Mouse (Mus musculus): ENCODE results near the gene Gak. TPM values are rescaled to one million over a fixed set of nuclear protein-coding genes. Genes with fewer than 3 reads are reported as not detected.

Gak gene
- polyA plus RNA-seq, 1 experiment from 2014 or later, result 26.8 TPM

GRCm38 (mm10) chr5:108671757-108672156 is 42.2 kb upstream of the Gak start:
- H3K4me2 ChIP-seq (ENCODE audit: low read length), result no peak overlapping the region
- no peaks in the 10 kb centered on the region for H3K9me3 ChIP-seq (ENCODE audit: control insufficient read depth, low read length)
- peaks cover 2 to 21% of the 10 kb centered on the region in 2 experiments; a peak in 2 of 4 replicates for H3K4me1 ChIP-seq (ENCODE audit: control insufficient read depth in 2 of 2, insufficient read depth in 2 of 2, low read length in 2 of 2)
- ATAC-seq (ENCODE audit: insufficient number of reproducible peaks, insufficient read depth, low FRiP score, low read depth), result no peak
- H3K4me3 ChIP-seq (ENCODE audit: control insufficient read depth in 1 of 2, insufficient read depth in 1 of 2, low read depth in 1 of 2, low read length in 2 of 2), result no peak overlapping the region
- WGBS, result 89% methylated on average over 12 of the region's 12 CpGs
- peaks cover 17% of the 10 kb centered on the region for H3K36me3 ChIP-seq (ENCODE audit: control insufficient read depth, insufficient read depth, low read length)
- no peak overlapping the region for H3K9ac ChIP-seq (ENCODE audit: low read length)
- no peak overlapping the region for H3K27ac ChIP-seq (replicated peaks in 1 of 2; ENCODE audit: control insufficient read depth in 1 of 2, insufficient read depth in 1 of 2, low read depth in 2 of 2, low read length in 2 of 2)
- H3K27me3 ChIP-seq (ENCODE audit: control insufficient read depth, insufficient read depth, low read length), result no peaks in the 10 kb centered on the region

- Histone ChIP-seq H3K27me3 (ENCODE audit: control insufficient read depth, insufficient read depth, low read length) (no peaks in the 10 kb centered on the region), H3K4me3 (ENCODE audit: control insufficient read depth in 1 of 2, insufficient read depth in 1 of 2, low read depth in 1 of 2, low read length in 2 of 2) (no peak overlapping the region), H3K4me1 (ENCODE audit: control insufficient read depth in 2 of 2, insufficient read depth in 2 of 2, low read length in 2 of 2) (peaks cover 2 to 16% of the 10 kb centered on the region in 2 experiments; a peak in 2 of 4 replicates), H3K27ac (replicated peaks in 1 of 2; ENCODE audit: control insufficient read depth in 1 of 2, insufficient read depth in 1 of 2, low read depth in 2 of 2, low read length in 2 of 2) (no peak overlapping the region), H3K9me3 (ENCODE audit: control insufficient read depth, low read length) (no peaks in the 10 kb centered on the region), H3K4me2 (ENCODE audit: low read length) (peak overlapping the region; percentile 89; the same call in 1 of the 2 replicates), H3K9ac (ENCODE audit: low read length) (no peak overlapping the region), H3K36me3 (ENCODE audit: control insufficient read depth, insufficient read depth, low read length) (peaks cover 17% of the 10 kb centered on the region)
- ATAC-seq (ENCODE audit: insufficient number of reproducible peaks, insufficient read depth, low FRiP score, low read depth), result no peak
These were observed 41.2 kb upstream of the Gak start for GRCm38 (mm10) chr5:108670785-108671184.

GRCm38 (mm10) chr5:108669986-108670385 is 40.4 kb upstream of the Gak start:
- peak overlapping the region in 1 of 2 experiments; percentile 88; a peak in 1 of 4 replicates for H3K27ac ChIP-seq (replicated peaks in 1 of 2; ENCODE audit: control insufficient read depth in 1 of 2, insufficient read depth in 1 of 2, low read depth in 2 of 2, low read length in 2 of 2)
- peak overlapping the region; percentile 89 for H3K4me2 ChIP-seq (ENCODE audit: low read length)
- H3K9me3 ChIP-seq (ENCODE audit: control insufficient read depth, low read length), result no peaks in the 10 kb centered on the region
- H3K9ac ChIP-seq (ENCODE audit: low read length), result peak overlapping the region; percentile 88
- H3K4me1 ChIP-seq (ENCODE audit: control insufficient read depth in 2 of 2, insufficient read depth in 2 of 2, low read length in 2 of 2), result peaks cover 2 to 16% of the 10 kb centered on the region in 2 experiments; a peak in 2 of 4 replicates
- WGBS, result 75% methylated on average over 9 of the region's 9 CpGs
- H3K4me3 ChIP-seq (ENCODE audit: control insufficient read depth in 1 of 2, insufficient read depth in 1 of 2, low read depth in 1 of 2, low read length in 2 of 2), result peak overlapping the region; percentile 63 to 77; a peak in 3 of 4 replicates
- peaks cover 17% of the 10 kb centered on the region for H3K36me3 ChIP-seq (ENCODE audit: control insufficient read depth, insufficient read depth, low read length)
- no peaks in the 10 kb centered on the region for H3K27me3 ChIP-seq (ENCODE audit: control insufficient read depth, insufficient read depth, low read length)
- no peak for ATAC-seq (ENCODE audit: insufficient number of reproducible peaks, insufficient read depth, low FRiP score, low read depth)

GRCm38 (mm10) chr5:108668977-108669936 is 39.7 kb upstream of the Gak start, which contains the start of gene Dgkq:
Gene Dgkq (minus strand): TSS chr5:108669672.
- peak within 1 kb of the TSS; percentile 88 for H3K9ac ChIP-seq (ENCODE audit: low read length)
- H3K9me3 ChIP-seq (ENCODE audit: control insufficient read depth, low read length), result no peaks in the 10 kb centered on the region
- H3K4me2 ChIP-seq (ENCODE audit: low read length), result peak within 1 kb of the TSS; percentile 89
- peaks cover 2 to 16% of the 10 kb centered on the region in 2 experiments; a peak in 2 of 4 replicates for H3K4me1 ChIP-seq (ENCODE audit: control insufficient read depth in 2 of 2, insufficient read depth in 2 of 2, low read length in 2 of 2)
- H3K27me3 ChIP-seq (ENCODE audit: control insufficient read depth, insufficient read depth, low read length), result 0 out of 2 replicates have a peak, but pooled peaks cover 7% of the 10 kb centered on the region
- peak; percentile 82 for ATAC-seq (ENCODE audit: insufficient number of reproducible peaks, insufficient read depth, low FRiP score, low read depth)
- H3K4me3 ChIP-seq (ENCODE audit: control insufficient read depth in 1 of 2, insufficient read depth in 1 of 2, low read depth in 1 of 2, low read length in 2 of 2), result peak within 1 kb of the TSS; percentile 63 to 77
- peaks cover 17% of the 10 kb centered on the region for H3K36me3 ChIP-seq (ENCODE audit: control insufficient read depth, insufficient read depth, low read length)
- peak within 1 kb of the TSS; percentile 88 to 96 for H3K27ac ChIP-seq (replicated peaks in 1 of 2; ENCODE audit: control insufficient read depth in 1 of 2, insufficient read depth in 1 of 2, low read depth in 2 of 2, low read length in 2 of 2)
- WGBS, result 5% methylated on average over 43 of the region's 43 CpGs

- WGBS, result 9% methylated on average over 3 of the region's 3 CpGs
- H3K9ac ChIP-seq (ENCODE audit: low read length), result peak overlapping the region; percentile 88
- H3K4me1 ChIP-seq (ENCODE audit: control insufficient read depth in 2 of 2, insufficient read depth in 2 of 2, low read length in 2 of 2), result peaks cover 2 to 16% of the 10 kb centered on the region in 2 experiments; a peak in 2 of 4 replicates
- H3K9me3 ChIP-seq (ENCODE audit: control insufficient read depth, low read length), result no peaks in the 10 kb centered on the region
- H3K27ac ChIP-seq (replicated peaks in 1 of 2; ENCODE audit: control insufficient read depth in 1 of 2, insufficient read depth in 1 of 2, low read depth in 2 of 2, low read length in 2 of 2), result peak overlapping the region; percentile 88 to 96
- H3K4me2 ChIP-seq (ENCODE audit: low read length), result peak overlapping the region; percentile 89
- ATAC-seq (ENCODE audit: insufficient number of reproducible peaks, insufficient read depth, low FRiP score, low read depth), result no peak
- H3K36me3 ChIP-seq (ENCODE audit: control insufficient read depth, insufficient read depth, low read length), result peaks cover 17% of the 10 kb centered on the region
- H3K4me3 ChIP-seq (ENCODE audit: control insufficient read depth in 1 of 2, insufficient read depth in 1 of 2, low read depth in 1 of 2, low read length in 2 of 2), result peak overlapping the region; percentile 63 to 77
- 0 out of 2 replicates have a peak, but pooled peaks cover 7% of the 10 kb centered on the region for H3K27me3 ChIP-seq (ENCODE audit: control insufficient read depth, insufficient read depth, low read length)
These were observed 38.9 kb upstream of the Gak start for GRCm38 (mm10) chr5:108668387-108668932.

- Histone ChIP-seq H3K9ac (ENCODE audit: low read length) (no peak overlapping the region), H3K27me3 (ENCODE audit: control insufficient read depth, insufficient read depth, low read length) (0 out of 2 replicates have a peak, but pooled peaks cover 7% of the 10 kb centered on the region), H3K4me1 (ENCODE audit: control insufficient read depth in 2 of 2, insufficient read depth in 2 of 2, low read length in 2 of 2) (peaks cover 2 to 16% of the 10 kb centered on the region in 2 experiments; a peak in 2 of 4 replicates), H3K36me3 (ENCODE audit: control insufficient read depth, insufficient read depth, low read length) (peaks cover 13% of the 10 kb centered on the region), H3K9me3 (ENCODE audit: control insufficient read depth, low read length) (no peaks in the 10 kb centered on the region), H3K4me3 (ENCODE audit: control insufficient read depth in 1 of 2, insufficient read depth in 1 of 2, low read depth in 1 of 2, low read length in 2 of 2) (no peak overlapping the region), H3K4me2 (ENCODE audit: low read length) (no peak overlapping the region), H3K27ac (replicated peaks in 1 of 2; ENCODE audit: control insufficient read depth in 1 of 2, insufficient read depth in 1 of 2, low read depth in 2 of 2, low read length in 2 of 2) (no peak overlapping the region)
- 82% methylated on average over 2 of the region's 2 CpGs for WGBS
- no peak for ATAC-seq (ENCODE audit: insufficient number of reproducible peaks, insufficient read depth, low FRiP score, low read depth)
These were observed 37.8 kb upstream of the Gak start for GRCm38 (mm10) chr5:108667370-108667769.

- Histone ChIP-seq H3K27me3 (ENCODE audit: control insufficient read depth, insufficient read depth, low read length) (0 out of 2 replicates have a peak, but pooled peaks cover 7% of the 10 kb centered on the region), H3K9me3 (ENCODE audit: control insufficient read depth, low read length) (no peaks in the 10 kb centered on the region), H3K36me3 (ENCODE audit: control insufficient read depth, insufficient read depth, low read length) (no peaks in the 10 kb centered on the region), H3K27ac (replicated peaks in 1 of 2; ENCODE audit: control insufficient read depth in 1 of 2, insufficient read depth in 1 of 2, low read depth in 2 of 2, low read length in 2 of 2) (no peak overlapping the region), H3K4me1 (ENCODE audit: control insufficient read depth in 2 of 2, insufficient read depth in 2 of 2, low read length in 2 of 2) (peaks cover 2 to 12% of the 10 kb centered on the region in 2 experiments; a peak in 2 of 4 replicates), H3K4me2 (ENCODE audit: low read length) (no peak overlapping the region), H3K9ac (ENCODE audit: low read length) (no peak overlapping the region), H3K4me3 (ENCODE audit: control insufficient read depth in 1 of 2, insufficient read depth in 1 of 2, low read depth in 1 of 2, low read length in 2 of 2) (no peak overlapping the region)
- 28% methylated on average over 3 of the region's 3 CpGs for WGBS
- ATAC-seq (ENCODE audit: insufficient number of reproducible peaks, insufficient read depth, low FRiP score, low read depth), result no peak
These were observed 35.5 kb upstream of the Gak start for GRCm38 (mm10) chr5:108665066-108665465.
